Mouse (Mus musculus) gonadal fat pad, adult 2 months (tissue): Measurements from ENCODE around the gene Epn2. TPM values are rescaled to one million over a fixed set of nuclear protein-coding genes. Genes with fewer than 3 reads are reported as not detected.

ENCODE experiments used
- DNase-seq: peaks from one replicate; pipeline ENCODE4 v3.0.0-alpha.2; 2012; ENCODE audit warnings: low read depth
- polyA plus RNA-seq: library from polyadenylated mRNA; depleted of rRNA; stranded (reverse); fragments of >200 nt; gene quantifications from 2 replicates; pipeline ENCODE4 v1.2.3, GENCODE M21; 2012

Gene Epn2
- polyA plus RNA-seq, 1 experiment: 44.7 TPM

GRCm38 (mm10) chr11:61540642-61541041, 38.8 kb downstream of the Epn2 start:
- no peak for DNase-seq

GRCm38 (mm10) chr11:61537362-61537761, 42.1 kb downstream of the Epn2 start:
- no peak for DNase-seq

GRCm38 (mm10) chr11:61536952-61537351, 42.5 kb downstream of the Epn2 start:
- no peak for DNase-seq

DNA sequence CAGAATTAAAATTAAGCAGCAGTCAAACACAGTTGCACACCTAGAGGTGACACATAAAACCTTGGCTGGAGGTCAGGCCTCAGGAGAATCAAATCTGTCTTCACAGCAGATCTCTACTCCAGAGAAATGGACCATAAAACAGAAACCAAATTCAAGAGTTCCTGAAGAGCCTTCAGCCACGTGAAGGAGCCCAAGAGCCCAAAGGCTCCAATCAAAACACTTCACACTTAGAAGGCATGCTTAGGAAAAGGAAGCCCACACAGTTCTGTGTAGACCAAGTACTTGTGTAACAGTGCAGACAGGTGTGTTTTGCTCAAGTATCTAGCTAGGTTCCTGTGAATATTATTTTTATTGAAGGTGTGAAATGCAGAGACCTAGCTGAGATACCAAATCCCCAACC, 44.0 kb downstream of the Epn2 start:
- DNase-seq: no peak

GRCm38 (mm10) chr11:61533571-61533970, 45.9 kb downstream of the Epn2 start:
- no peak for DNase-seq

GRCm38 (mm10) chr11:61532820-61533219, 46.7 kb downstream of the Epn2 start:
- DNase-seq: no peak

GRCm38 (mm10) chr11:61529268-61529713, 50.2 kb downstream of the Epn2 start:
- DNase-seq: no peak

- DNase-seq: no peak
Measured at GRCm38 (mm10) chr11:61526872-61527271, 52.6 kb downstream of the Epn2 start.

GRCm38 (mm10) chr11:61519484-61520107, 59.9 kb downstream of the Epn2 start:
- DNase-seq: no peak

GRCm38 (mm10) chr11:61518871-61519270, 60.6 kb downstream of the Epn2 start:
- no peak for DNase-seq

DNA sequence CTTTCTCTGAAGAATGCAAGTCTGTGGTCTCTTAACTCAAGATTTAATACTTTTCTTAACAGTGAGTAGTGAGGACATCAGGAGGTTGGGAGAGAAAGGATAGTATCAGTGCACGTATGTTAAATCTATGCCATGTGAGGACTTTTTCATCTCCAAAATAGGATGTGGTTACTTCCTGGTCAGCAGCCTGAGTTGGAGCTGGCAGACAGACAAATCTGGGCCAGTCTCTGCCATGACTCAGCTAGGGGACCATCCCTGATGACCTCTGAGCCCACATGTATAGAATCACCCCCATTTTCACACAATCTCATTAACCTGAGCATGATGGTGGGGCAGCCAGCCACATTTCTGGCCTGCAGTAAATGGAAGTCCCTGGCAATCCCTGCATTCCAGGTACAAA, 61.5 kb downstream of the Epn2 start:
- no peak for DNase-seq

DNA sequence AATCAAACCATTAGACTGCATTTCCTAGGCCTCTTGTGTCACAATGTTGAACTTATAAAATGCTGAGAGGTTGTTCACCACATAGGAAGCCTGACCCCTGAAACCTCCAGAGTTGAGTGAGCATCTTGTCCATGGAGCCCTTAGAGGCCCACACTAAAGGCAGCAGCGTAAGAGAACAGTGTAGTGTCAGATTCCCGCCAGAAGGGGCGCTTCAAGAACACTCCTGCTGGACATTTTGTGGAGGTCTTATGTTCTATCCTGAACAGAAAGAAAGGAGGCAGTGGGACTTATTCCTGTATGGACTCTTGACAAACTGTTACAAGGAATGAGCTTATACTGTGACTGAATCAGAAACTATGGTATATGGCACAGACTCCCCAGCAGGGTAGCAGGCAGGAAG, 64.5 kb downstream of the Epn2 start:
- DNase-seq: no peak

GRCm38 (mm10) chr11:61504713-61505257, 74.7 kb downstream of the Epn2 start, which contains the start of gene B9d1:
Gene B9d1 (plus strand): TSS chr11:61505144.
- no peak for DNase-seq

GRCm38 (mm10) chr11:61503933-61504332, 75.6 kb downstream of the Epn2 start:
- no peak for DNase-seq

DNA sequence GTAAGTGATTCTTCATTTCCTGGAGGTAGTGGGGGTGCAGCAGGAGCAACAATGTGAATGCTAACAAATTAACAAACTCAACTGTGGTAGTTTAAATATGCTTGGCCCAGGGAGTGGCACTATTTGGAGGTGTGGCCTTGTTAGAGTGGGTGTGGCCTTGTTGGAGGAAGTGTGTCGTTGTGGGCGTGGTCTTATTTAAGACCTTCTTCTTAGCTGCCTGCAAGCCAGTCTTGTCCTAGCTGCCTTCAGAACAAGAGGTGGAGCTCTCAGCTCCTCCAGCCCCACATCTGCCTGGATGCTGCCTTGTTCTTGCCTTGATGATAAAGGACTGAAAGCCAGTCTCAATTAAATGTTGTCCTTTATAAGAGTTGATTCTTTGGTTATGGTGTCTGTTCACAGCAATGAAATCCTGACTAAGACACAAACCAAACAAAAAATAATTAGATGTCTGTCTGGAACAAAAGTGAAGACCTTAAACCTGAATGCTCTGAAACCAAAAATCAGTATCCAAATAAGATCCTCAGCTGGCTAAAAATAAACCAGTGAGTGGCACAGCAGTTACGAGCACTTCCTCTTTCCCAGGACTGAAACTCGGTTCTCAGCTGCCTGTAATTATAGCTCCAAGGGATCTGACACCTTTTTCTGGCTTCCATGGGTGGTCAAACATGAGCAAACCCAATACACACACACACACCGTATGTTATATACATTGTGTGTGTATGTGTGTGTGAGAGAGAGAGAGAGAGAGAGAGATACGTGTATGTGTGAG, 80.6 kb downstream of the Epn2 start:
- no peak for DNase-seq

GRCm38 (mm10) chr11:61497490-61497889, 82.0 kb downstream of the Epn2 start:
- DNase-seq: no peak

GRCm38 (mm10) chr11:61495528-61495927, 84.0 kb downstream of the Epn2 start:
- DNase-seq: no peak

- peak; percentile 58 for DNase-seq
Measured at GRCm38 (mm10) chr11:61494129-61494997, 85.1 kb downstream of the Epn2 start, which contains the start of gene Mapk7. Gene Mapk7 (minus strand): TSS chr11:61494406.

- no peak for DNase-seq
Measured at GRCm38 (mm10) chr11:61493525-61494128, 85.9 kb downstream of the Epn2 start.

DNA sequence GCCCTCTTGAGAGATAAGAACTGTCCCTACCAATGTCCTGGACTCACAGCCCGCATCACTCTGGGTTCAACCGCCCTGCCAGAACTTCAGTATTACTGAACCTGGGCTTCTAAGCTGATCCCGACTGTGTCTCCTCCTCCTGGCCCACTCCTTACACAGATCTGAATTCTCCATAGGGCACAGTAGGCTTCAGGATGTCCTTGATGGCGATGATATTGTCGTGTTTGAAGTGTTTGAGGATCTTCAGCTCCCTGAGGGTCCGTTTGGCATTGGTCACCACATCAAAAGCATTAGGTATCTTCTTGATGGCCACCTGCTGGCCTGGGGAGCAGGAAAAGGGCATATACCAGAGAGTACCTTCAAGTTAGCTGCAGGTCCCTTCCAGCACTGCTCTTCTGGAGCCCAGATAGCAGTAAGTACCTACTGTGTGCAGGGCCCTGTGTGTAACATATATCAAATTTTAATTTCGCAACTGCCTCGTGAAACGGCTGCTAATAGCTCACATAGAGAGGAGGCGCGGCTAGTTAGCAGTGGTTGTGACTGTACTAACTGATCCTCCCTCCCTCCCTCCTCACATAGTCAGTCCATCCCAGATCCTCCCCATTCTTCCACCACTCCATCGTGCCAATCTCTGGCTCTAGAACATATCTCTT, 86.6 kb downstream of the Epn2 start:
- no peak for DNase-seq

DNA sequence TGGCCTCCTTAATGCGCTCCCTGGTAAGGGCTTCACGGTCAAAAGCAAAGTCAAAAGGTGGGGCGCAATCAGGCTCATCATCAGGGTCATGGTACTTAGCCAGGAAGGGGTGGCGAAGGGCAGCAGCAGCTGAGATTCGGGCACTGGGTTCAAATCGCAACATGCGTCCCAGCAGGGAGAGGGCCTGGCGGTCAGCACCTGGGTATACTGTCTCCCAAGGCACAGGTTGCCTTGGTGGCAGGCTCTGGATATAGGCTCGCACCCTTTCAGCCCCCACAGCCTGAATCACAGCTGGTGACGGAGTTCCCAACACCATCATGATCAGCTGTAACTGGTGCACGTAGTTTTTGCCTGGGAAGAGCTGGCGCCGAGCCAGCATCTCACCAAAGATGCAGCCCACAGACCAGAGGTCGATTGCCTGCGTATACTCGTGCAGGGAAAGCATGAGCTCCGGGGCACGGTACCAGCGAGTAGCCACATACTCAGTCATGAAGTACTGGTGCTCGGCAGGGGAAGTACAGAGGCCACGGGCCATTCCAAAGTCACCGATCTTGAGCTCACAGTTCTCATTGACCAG, 88.5 kb downstream of the Epn2 start:
- DNase-seq: no peak
